Mouse (Mus musculus) CH12.LX (cell line): ENCODE measurements around the gene Msx2.

Source experiments
- CTCF ChIP-seq, 2 experiments: IDR thresholded peaks in 1 of 2; conservative IDR thresholded peaks in 1 of 2; 2 replicates each; pipeline ENCODE4 v1.5.1; 2011 to 2012; ENCODE audit warnings: low read depth in 2 of 2, low read length in 2 of 2, improper control_type of control experiment in 1 of 2, inconsistent platforms in 1 of 2, mild to moderate bottlenecking in 1 of 2, moderate library complexity in 1 of 2
- E2F4 ChIP-seq: IDR thresholded peaks from 2 replicates; pipeline ENCODE4 v1.6.1; 2011; ENCODE audit warnings: low read depth, low read length, improper control_type of control experiment; ENCODE audit not compliant: insufficient replicate concordance
- ETS1 ChIP-seq: conservative IDR thresholded peaks from 2 replicates; pipeline ENCODE4 v1.6.1; 2012; ENCODE audit warnings: low read depth, mild to moderate bottlenecking, inconsistent platforms, low read length, improper control_type of control experiment, moderate library complexity
- MAZ ChIP-seq: IDR thresholded peaks from 2 replicates; pipeline ENCODE4 v1.6.1; 2012; ENCODE audit warnings: low read depth, mild to moderate bottlenecking, inconsistent platforms, low read length, improper control_type of control experiment, moderate library complexity
- NELFE ChIP-seq: IDR thresholded peaks from 2 replicates; pipeline ENCODE4 v1.6.1; 2011; ENCODE audit warnings: low read depth, low read length, improper control_type of control experiment
- POLR2A ChIP-seq: IDR thresholded peaks from 2 replicates; pipeline ENCODE4 v1.6.1; 2011; ENCODE audit warnings: low read depth, mild to moderate bottlenecking, improper control_type of control experiment, low read length
- RCOR1 ChIP-seq: conservative IDR thresholded peaks from 2 replicates; pipeline ENCODE4 v1.6.1; 2012; ENCODE audit warnings: low read depth, mild to moderate bottlenecking, inconsistent platforms, low read length, improper control_type of control experiment
- TCF12 ChIP-seq: IDR thresholded peaks from 2 replicates; pipeline ENCODE4 v1.6.1; 2014; ENCODE audit warnings: low read depth, mild to moderate bottlenecking, inconsistent platforms, low read length, improper control_type of control experiment
- UBTF ChIP-seq: IDR thresholded peaks from 2 replicates; pipeline ENCODE4 v1.6.1; 2012; ENCODE audit warnings: low read depth, mild to moderate bottlenecking, inconsistent platforms, low read length, improper control_type of control experiment, moderate library complexity
- ZC3H11A ChIP-seq: IDR thresholded peaks from 2 replicates; pipeline ENCODE4 v1.6.1; 2012; ENCODE audit warnings: low read depth, mild to moderate bottlenecking, inconsistent platforms, low read length, improper control_type of control experiment

DNA sequence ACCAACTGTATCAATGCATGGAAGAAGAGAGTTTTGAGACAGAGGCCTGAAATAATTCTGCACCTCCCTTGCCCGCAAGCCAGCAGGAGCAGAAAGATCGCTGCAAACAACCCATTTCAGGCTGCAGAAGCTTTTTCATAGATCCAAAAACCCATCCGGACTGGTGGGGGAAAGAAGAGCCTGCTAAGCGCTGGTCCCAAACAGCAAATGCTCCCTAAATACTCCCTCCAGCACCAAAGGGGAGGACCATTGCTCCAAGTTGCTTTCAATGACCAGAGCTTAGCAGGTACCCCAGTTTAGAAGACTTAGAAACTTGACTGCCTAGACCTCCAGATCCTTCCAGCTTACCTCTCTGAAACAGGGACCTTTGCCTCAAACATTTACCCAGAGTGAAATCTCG lies 1.1 kb upstream of the Msx2 start:
- no peak for TF ChIP-seq E2F4
- TF ChIP-seq MAZ = no peak
- TF ChIP-seq NELFE = no peak
- no peak for TF ChIP-seq CTCF (conservative IDR thresholded peaks at IDR 0.05 in 1 of 2, IDR thresholded peaks at IDR 0.05 in 1 of 2; ENCODE audit: low read depth in 2 of 2, low read length in 2 of 2)
- no peak for TF ChIP-seq UBTF
- no peak for TF ChIP-seq ETS1
- TF ChIP-seq POLR2A = no peak
- no peak for TF ChIP-seq ZC3H11A
- no peak for TF ChIP-seq RCOR1
- no peak for TF ChIP-seq TCF12
